Mouse (Mus musculus) midbrain, embryonic 16.5 days (tissue): ENCODE measurements at regions not wholly inside any gene's neighbourhood (a gene's known extent, or its start where the extent isn't known, plus 50 kb on each side); places are given as distances from the start of the nearest gene placed in this dataset.

ENCODE experiments used
- ATAC-seq: fragments of 200-750 bp; cut with Nextera tagmentation; 2 replicates; pipeline ENCODE4 v1.8.0; 2017; ENCODE audit warnings: moderate TSS enrichment
- H3K27ac ChIP-seq: fragments of 300-500 bp; sonication (generic); 2 replicates; pipeline ENCODE4 v1.5.1; 2014; ENCODE audit warnings: mild to moderate bottlenecking, low read length, mixed read lengths
- H3K27me3 ChIP-seq: fragments of 300-500 bp; sonication (generic); 2 replicates; pipeline ENCODE4 v1.6.1; 2014; ENCODE audit warnings: low read depth, low read length, mixed read lengths; ENCODE audit not compliant: control insufficient read depth, insufficient read depth
- H3K36me3 ChIP-seq: fragments of 300-500 bp; sonication (generic); 2 replicates; pipeline ENCODE4 v1.6.1; 2014; ENCODE audit warnings: mild to moderate bottlenecking, low read length, moderate library complexity, mixed read lengths; ENCODE audit not compliant: control insufficient read depth, insufficient read depth
- H3K4me1 ChIP-seq: fragments of 300-500 bp; sonication (generic); 2 replicates; pipeline ENCODE4 v1.6.1; 2014; ENCODE audit warnings: mild to moderate bottlenecking, low read length, mixed read lengths; ENCODE audit not compliant: control insufficient read depth, insufficient read depth
- H3K4me2 ChIP-seq: fragments of 300-500 bp; sonication (generic); 2 replicates; pipeline ENCODE4 v1.6.1; 2014; ENCODE audit warnings: mild to moderate bottlenecking, low read length, mixed read lengths
- H3K4me3 ChIP-seq: fragments of 300-500 bp; sonication (generic); 2 replicates; pipeline ENCODE4 v1.5.1; 2014; ENCODE audit warnings: low read depth, mild to moderate bottlenecking, low read length, moderate library complexity, mixed read lengths
- H3K9ac ChIP-seq: fragments of 300-500 bp; sonication (generic); 2 replicates; pipeline ENCODE4 v1.6.1; 2014; ENCODE audit warnings: low read depth, low read length, mixed read lengths
- H3K9me3 ChIP-seq: fragments of 300-500 bp; sonication (generic); replicated peaks from 2 replicates; pipeline ENCODE4 v1.6.1; 2014; ENCODE audit warnings: mild to moderate bottlenecking, low read length, mixed read lengths; ENCODE audit not compliant: control insufficient read depth, poor library complexity, severe bottlenecking
- WGBS: fragments of 180-500 bp; shearing (Covaris S2); extraction: QIAGEN DNeasy Blood & Tissue Kit; methylation state at CpG from one replicate; pipeline ENCODE4 v1.1.7; 2014; 5-methylcytosine and 5-hydroxymethylcytosine counted together

DNA sequence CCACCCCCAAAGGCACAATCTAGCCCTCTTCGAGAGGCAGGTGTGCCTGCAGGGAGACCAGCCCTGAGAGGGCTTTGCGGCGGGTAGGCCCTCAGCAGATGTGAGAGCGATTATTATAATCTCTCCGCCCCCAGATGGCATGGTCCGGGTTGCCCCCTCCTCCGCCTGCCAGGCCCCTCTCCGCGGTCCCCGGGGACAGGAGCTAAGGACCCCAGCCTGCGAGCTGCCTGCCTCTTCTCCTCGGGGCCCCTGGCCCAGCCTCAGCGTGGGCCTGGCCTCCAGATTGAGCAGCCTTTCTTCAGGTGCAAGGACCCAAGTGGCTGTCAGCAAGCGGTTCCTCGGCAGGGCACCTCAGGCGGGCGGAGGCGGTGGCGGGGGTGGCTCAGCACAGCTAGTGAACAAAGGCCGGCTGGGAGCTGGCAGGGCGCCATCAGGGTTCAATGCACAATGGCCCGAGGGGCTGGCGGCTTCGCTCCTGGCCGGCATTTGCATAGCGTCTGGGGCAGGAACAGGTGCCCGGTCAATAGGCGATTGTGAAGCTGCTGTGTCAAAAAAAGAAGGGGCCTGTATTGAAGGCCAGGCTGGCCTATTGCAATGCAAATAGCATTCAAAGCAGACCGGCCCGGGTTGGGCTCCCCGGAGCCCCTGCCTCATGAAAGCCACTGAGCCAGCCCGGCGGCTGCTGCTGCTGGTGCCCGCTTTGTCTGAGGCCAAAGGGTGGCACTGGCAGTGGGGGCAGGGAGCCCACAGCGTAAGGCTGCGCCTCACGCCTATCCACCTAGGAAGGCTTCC lies 141.1 kb upstream of the Zmiz1 start:
- H3K4me1 ChIP-seq: peaks cover 21% of the 10 kb centered on the region
- 0 out of 2 replicates have a peak overlapping the region, but pooled peaks have one; percentile 2 for H3K4me3 ChIP-seq
- peak; percentile 87 for ATAC-seq
- H3K9ac ChIP-seq: peak overlapping the region; percentile 61
- no peaks in the 10 kb centered on the region for H3K9me3 ChIP-seq
- H3K27ac ChIP-seq: peak overlapping the region; percentile 89
- peak overlapping the region; percentile 42 for H3K4me2 ChIP-seq
- no peaks in the 10 kb centered on the region for H3K36me3 ChIP-seq
- H3K27me3 ChIP-seq: no peaks in the 10 kb centered on the region
- WGBS: 5% methylated on average over 37 of the region's 37 CpGs

DNA sequence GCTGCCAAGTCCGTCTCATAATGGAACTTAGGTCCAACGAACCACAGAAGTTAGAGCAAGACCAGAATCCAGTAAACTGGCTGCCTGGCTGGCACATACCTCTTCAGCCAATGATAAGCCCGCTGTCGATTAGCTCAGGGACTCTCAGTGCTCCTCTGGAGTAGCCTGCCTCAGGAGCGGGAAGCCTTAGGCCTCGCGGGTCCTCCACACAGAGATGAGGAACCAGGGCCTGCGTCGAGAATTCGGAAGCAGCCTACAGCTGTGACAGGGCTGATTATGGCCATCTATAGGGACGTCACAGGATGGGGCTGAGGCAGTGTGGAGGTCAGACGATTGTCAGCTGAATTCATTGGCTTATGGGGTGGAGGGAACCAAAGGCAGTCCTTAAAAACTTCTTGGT lies 140.1 kb upstream of the Zmiz1 start:
- WGBS: 30% methylated on average over 12 of the region's 12 CpGs
- H3K4me3 ChIP-seq: no peak overlapping the region
- H3K9ac ChIP-seq: no peak overlapping the region
- H3K36me3 ChIP-seq: no peaks in the 10 kb centered on the region
- no peaks in the 10 kb centered on the region for H3K27me3 ChIP-seq
- peaks cover 26% of the 10 kb centered on the region for H3K4me1 ChIP-seq
- H3K4me2 ChIP-seq: no peak overlapping the region
- no peak for ATAC-seq
- no peaks in the 10 kb centered on the region for H3K9me3 ChIP-seq
- peak overlapping the region; percentile 89 for H3K27ac ChIP-seq

DNA sequence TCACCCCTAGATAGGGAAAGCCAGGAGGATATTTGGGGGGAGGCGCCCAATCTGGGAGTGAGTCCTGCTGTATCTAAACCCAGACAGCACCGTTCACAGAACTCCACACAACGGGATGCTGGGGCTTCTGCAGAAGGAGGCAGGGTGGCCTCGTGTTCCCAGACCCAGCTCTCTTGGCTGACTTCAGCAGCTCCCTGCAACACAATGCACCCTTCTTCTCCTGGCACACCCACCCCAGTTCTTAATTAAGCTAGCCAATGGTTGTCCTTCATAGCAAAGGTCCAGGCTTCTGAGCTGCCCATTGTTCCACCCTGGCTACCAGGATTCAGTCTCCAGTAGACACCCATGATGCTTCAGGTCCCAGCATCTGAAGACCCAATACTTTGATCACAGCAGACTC lies 138.8 kb upstream of the Zmiz1 start:
- H3K27me3 ChIP-seq: no peaks in the 10 kb centered on the region
- no peak for ATAC-seq
- peak overlapping the region; percentile 33; the same call in 1 of the 2 replicates for H3K27ac ChIP-seq
- H3K9me3 ChIP-seq: no peaks in the 10 kb centered on the region
- no peak overlapping the region for H3K4me2 ChIP-seq
- H3K9ac ChIP-seq: no peak overlapping the region
- 50% methylated on average over 4 of the region's 4 CpGs for WGBS
- H3K4me3 ChIP-seq: no peak overlapping the region
- peaks cover 27% of the 10 kb centered on the region for H3K4me1 ChIP-seq
- no peaks in the 10 kb centered on the region for H3K36me3 ChIP-seq

GRCm38 (mm10) chr14:25323542-25324484 lies 135.2 kb upstream of the Zmiz1 start:
- Histone ChIP-seq H3K4me1 (peaks cover 10% of the 10 kb centered on the region), H3K27ac (0 out of 2 replicates have a peak overlapping the region, but pooled peaks have one; percentile 30), H3K4me3 (no peak overlapping the region), H3K36me3 (no peaks in the 10 kb centered on the region), H3K27me3 (no peaks in the 10 kb centered on the region), H3K4me2 (no peak overlapping the region), H3K9ac (no peak overlapping the region), H3K9me3 (no peaks in the 10 kb centered on the region)
- peak; percentile 34; the same call in 1 of the 2 replicates for ATAC-seq
- 85% methylated on average over 6 of the region's 6 CpGs for WGBS

GRCm38 (mm10) chr14:25325887-25326286 lies 133.1 kb upstream of the Zmiz1 start:
- H3K9ac ChIP-seq: no peak overlapping the region
- H3K9me3 ChIP-seq: no peaks in the 10 kb centered on the region
- no peaks in the 10 kb centered on the region for H3K27me3 ChIP-seq
- peaks cover 9% of the 10 kb centered on the region for H3K4me1 ChIP-seq
- no peaks in the 10 kb centered on the region for H3K36me3 ChIP-seq
- WGBS: 95% methylated on average over 3 of the region's 3 CpGs
- H3K4me2 ChIP-seq: no peak overlapping the region
- no peak overlapping the region for H3K4me3 ChIP-seq
- ATAC-seq: no peak
- H3K27ac ChIP-seq: no peak overlapping the region

DNA sequence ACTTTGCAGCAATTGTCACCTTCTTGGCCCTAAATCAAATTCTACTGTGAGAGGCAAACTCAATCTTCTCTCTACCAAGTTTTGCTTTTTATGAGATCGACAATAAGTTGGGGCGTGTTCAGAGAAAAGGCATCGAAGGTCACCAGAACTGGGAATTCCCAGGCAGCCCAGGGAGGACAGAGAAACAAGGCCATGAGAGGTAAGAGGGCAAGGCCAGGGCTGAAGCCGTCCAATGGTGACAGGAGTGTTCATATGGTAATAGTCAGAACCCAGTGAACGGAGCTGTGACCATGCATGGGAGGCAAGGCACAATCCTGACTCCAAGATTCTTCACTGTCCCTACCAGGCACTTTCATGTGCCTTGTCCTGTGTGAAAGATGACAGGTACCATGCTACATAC lies 130.8 kb upstream of the Zmiz1 start:
- no peak overlapping the region for H3K4me3 ChIP-seq
- H3K4me2 ChIP-seq: no peak overlapping the region
- no peak for ATAC-seq
- WGBS: 86% methylated on average over 5 of the region's 5 CpGs
- H3K27me3 ChIP-seq: no peaks in the 10 kb centered on the region
- H3K9me3 ChIP-seq: no peaks in the 10 kb centered on the region
- H3K27ac ChIP-seq: no peak overlapping the region
- peaks cover 6% of the 10 kb centered on the region for H3K4me1 ChIP-seq
- H3K9ac ChIP-seq: no peak overlapping the region
- H3K36me3 ChIP-seq: no peaks in the 10 kb centered on the region

DNA sequence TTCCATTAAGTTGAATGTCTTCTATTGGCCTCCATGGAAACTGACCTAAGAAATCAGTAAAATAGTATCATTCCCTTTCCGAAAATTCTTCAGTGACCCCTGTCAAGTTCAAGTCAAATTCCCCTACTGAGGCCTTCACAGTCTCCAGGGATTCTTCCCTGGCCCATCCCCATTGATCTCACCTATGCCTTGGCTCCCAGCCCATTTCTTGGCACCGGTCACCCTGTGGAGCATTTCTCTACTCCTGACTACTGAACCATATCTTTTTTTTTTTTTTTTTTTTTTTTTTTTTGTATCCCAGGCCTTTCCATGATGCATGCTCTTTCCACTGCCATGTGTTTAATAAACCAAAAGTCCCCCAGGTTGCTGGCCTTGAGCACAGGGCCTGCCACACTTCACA lies 124.8 kb upstream of the Zmiz1 start:
- WGBS: 95% methylated on average over 2 of the region's 2 CpGs
- Histone ChIP-seq H3K4me1 (peaks cover 6% of the 10 kb centered on the region), H3K9me3 (no peaks in the 10 kb centered on the region; the same call in 1 of the 2 replicates), H3K4me2 (no peak overlapping the region), H3K27me3 (no peaks in the 10 kb centered on the region), H3K27ac (no peak overlapping the region), H3K36me3 (no peaks in the 10 kb centered on the region), H3K9ac (no peak overlapping the region), H3K4me3 (no peak overlapping the region)
- ATAC-seq: no peak

GRCm38 (mm10) chr14:25336875-25337274 lies 122.1 kb upstream of the Zmiz1 start:
- Histone ChIP-seq H3K9me3 (no peaks in the 10 kb centered on the region; the same call in 1 of the 2 replicates), H3K27me3 (no peaks in the 10 kb centered on the region), H3K36me3 (no peaks in the 10 kb centered on the region), H3K4me3 (no peak overlapping the region), H3K4me2 (no peak overlapping the region), H3K9ac (no peak overlapping the region), H3K4me1 (peaks cover 6% of the 10 kb centered on the region), H3K27ac (no peak overlapping the region)
- no peak for ATAC-seq
- 93% methylated on average over 1 of the region's 1 CpGs for WGBS
